Mouse (Mus musculus) ES-Bruce4 (cell line): ENCODE measurements around the gene Trim47.

ENCODE experiments used
- CTCF ChIP-seq: IDR thresholded peaks from one replicate; pipeline ENCODE4 v1.8.1; 2011; ENCODE audit warnings: low read depth, low read length
- EP300 ChIP-seq: IDR thresholded peaks from 2 replicates; pipeline ENCODE4 v1.6.1; 2011; ENCODE audit warnings: low read depth, low read length; ENCODE audit not compliant: insufficient read depth
- POLR2A ChIP-seq: IDR thresholded peaks from one replicate; pipeline ENCODE4 v1.8.1; 2011; ENCODE audit warnings: low read length; ENCODE audit not compliant: insufficient read depth

DNA sequence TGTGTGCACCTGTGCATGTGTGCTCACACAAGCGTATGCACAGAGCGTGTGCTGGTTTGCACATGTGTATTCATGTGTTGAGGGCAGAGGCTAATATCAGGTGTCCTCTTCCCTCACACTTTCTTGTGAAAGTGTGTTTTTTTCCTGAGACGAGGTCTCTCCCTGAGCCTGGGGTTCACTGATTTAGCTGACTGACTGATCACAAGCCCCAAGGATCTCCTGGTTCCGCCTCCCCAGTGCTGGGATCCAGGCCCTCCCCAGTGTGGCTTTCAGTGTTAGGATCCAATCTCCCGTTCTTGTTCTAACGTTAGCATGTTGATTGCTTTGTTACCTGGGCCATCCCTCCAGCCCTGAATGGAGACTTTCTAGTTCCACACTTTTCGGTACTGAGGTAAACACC lies 26.2 kb downstream of the Trim47 start:
- no peak for TF ChIP-seq CTCF
- no peak for TF ChIP-seq POLR2A
- no peak for TF ChIP-seq EP300
